Mouse (Mus musculus) intestine, embryonic 15.5 days (tissue): ENCODE results near the gene Alox5. TPM values are rescaled to one million over a fixed set of nuclear protein-coding genes. Genes with fewer than 3 reads are reported as not detected.

Experiments
- ATAC-seq: fragments of 200-750 bp; cut with Nextera tagmentation; 2 replicates; pipeline ENCODE4 v1.8.0; 2017; ENCODE audit warnings: moderate TSS enrichment, moderate library complexity
- H3K27ac ChIP-seq: fragments of 300-500 bp; sonication (generic); 2 replicates; pipeline ENCODE4 v1.5.1; 2015; ENCODE audit warnings: mild to moderate bottlenecking, inconsistent platforms
- H3K27me3 ChIP-seq: fragments of 300-500 bp; sonication (generic); replicated peaks from 2 replicates; pipeline ENCODE4 v1.6.1; 2015; ENCODE audit warnings: inconsistent platforms
- H3K36me3 ChIP-seq: fragments of 300-500 bp; sonication (generic); 2 replicates; pipeline ENCODE4 v1.6.1; 2015; ENCODE audit warnings: inconsistent platforms
- H3K4me1 ChIP-seq: fragments of 300-500 bp; sonication (generic); replicated peaks from 2 replicates; pipeline ENCODE4 v1.6.1; 2015; ENCODE audit warnings: inconsistent platforms
- H3K4me2 ChIP-seq: fragments of 300-500 bp; sonication (generic); replicated peaks from 2 replicates; pipeline ENCODE4 v1.6.1; 2015; ENCODE audit warnings: mild to moderate bottlenecking, inconsistent platforms
- H3K4me3 ChIP-seq: fragments of 300-500 bp; sonication (generic); replicated peaks from 2 replicates; pipeline ENCODE4 v1.5.1; 2015; ENCODE audit warnings: inconsistent platforms
- H3K9ac ChIP-seq: fragments of 300-500 bp; sonication (generic); 2 replicates; pipeline ENCODE4 v1.6.1; 2015; ENCODE audit warnings: inconsistent platforms
- H3K9me3 ChIP-seq: fragments of 300-500 bp; sonication (generic); 2 replicates; pipeline ENCODE4 v1.6.1; 2016; ENCODE audit warnings: inconsistent platforms
- WGBS: fragments of 180-500 bp; shearing (Covaris S2); methylation state at CpG from one replicate; pipeline ENCODE4 v1.1.7; 2015; 5-methylcytosine and 5-hydroxymethylcytosine counted together
- polyA plus RNA-seq: library from polyadenylated mRNA; unstranded; fragments of >200 nt; fragmentation: Nextera tagmentation; extraction: Ambion mirVana; gene quantifications from 2 replicates; pipeline ENCODE4 v1.2.1, GENCODE M21; 2015

Alox5 gene
- polyA plus RNA-seq, 1 experiment from 2014 or later: 1.4 TPM

DNA sequence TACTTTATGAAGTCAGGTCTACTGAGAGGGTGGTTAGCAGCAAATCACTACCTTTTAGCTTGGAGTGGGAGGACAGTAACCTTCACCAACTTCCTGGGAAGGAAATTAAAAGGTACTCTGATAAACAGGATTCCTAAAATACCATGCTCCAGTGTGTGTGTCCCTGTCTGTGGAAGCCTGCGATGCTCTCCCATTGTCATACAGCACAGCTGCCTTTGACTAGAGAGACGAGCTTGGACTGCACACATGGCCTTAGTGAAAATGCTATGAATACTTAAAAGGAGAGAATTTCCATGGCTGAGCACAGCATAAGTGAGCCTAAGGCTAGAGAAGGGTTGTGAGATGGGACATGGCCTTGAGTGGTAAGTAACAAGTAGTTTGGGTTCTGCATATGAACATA lies 62.8 kb downstream of the Alox5 start:
- WGBS: 79% methylated on average over 2 of the region's 2 CpGs
- H3K9me3 ChIP-seq: no peaks in the 10 kb centered on the region
- no peak overlapping the region for H3K4me3 ChIP-seq
- H3K27ac ChIP-seq: no peak overlapping the region
- no peaks in the 10 kb centered on the region for H3K36me3 ChIP-seq
- no peak for ATAC-seq
- H3K4me2 ChIP-seq: no peak overlapping the region
- no peaks in the 10 kb centered on the region for H3K4me1 ChIP-seq
- H3K9ac ChIP-seq: no peak overlapping the region
- H3K27me3 ChIP-seq: no peaks in the 10 kb centered on the region

DNA sequence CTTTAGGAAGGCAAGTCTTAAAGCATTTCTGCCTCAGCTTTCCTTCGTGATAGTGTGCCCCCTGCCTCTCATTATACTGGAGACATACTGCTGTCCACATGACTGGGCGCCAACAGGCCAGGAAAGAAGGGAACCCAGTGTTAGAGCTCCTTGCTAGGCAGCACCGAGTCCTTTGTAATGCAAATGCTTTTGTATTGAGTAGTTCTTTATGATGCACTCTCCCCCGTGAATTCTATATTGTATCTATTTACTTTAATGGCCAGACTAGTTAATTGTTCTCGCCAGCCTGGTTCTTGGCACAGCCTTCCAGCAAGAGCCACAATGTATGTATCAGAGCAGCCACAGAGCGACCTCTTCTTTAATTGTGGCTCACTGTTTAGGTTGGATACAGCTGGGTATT lies 63.4 kb downstream of the Alox5 start:
- WGBS: 67% methylated on average over 6 of the region's 6 CpGs
- Histone ChIP-seq H3K9me3 (no peaks in the 10 kb centered on the region), H3K36me3 (no peaks in the 10 kb centered on the region), H3K27ac (no peak overlapping the region), H3K4me2 (no peak overlapping the region), H3K9ac (no peak overlapping the region), H3K4me3 (no peak overlapping the region), H3K4me1 (no peaks in the 10 kb centered on the region), H3K27me3 (no peaks in the 10 kb centered on the region)
- no peak for ATAC-seq

DNA sequence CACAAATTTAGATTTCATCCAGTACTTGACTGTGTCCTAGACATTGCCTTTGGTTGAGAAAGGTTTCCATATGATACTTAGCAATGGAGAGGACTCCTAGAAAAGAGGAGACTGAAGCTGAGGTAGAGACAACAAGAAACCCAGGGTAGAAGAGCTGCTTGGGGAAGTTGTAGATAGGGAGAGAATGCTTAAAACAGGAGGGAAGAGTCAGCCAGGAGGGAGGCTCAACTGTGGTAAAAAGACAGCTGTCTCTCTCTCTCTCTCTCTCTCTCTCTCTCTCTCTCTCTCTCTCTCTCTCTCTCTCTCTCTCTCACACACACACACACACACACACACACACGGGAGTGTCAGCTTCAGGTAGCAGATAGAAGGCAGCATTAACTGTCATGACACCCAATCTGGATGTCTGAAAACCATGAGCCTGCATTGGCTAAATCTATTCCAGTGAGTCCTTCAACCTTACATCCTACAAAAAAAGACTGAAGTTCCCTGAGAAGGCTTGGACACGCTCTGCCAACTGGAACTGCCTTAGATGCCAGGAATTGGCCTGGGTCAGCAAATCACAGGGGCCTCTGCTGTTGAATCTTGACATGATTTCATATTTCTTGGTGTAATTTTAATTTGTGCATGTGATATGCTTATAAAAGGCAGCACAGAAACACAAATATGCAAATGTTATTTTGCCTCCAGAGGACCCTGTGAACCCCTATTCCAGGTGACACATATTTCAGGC lies 65.9 kb downstream of the Alox5 start:
- H3K27ac ChIP-seq: no peak overlapping the region

DNA sequence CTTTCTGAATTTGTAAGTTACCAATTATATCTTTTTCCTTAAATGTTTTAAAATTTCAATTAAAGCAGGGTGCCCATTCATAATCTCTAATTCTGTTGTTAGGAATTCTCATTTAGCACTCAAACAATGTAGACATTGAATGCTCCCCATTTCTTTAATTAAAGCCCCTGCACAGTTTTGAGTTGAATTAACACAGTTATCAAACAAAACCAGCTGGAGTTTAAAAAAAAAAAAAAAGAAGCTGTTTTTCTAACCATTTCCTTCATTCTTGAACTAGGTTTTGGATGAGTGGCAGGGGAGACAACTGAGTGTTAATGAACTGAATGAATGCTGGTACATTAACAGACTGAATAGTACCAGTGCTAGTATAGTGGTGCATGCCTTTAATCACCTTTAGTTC lies 71.5 kb downstream of the Alox5 start:
- H3K27me3 ChIP-seq: no peaks in the 10 kb centered on the region
- H3K9ac ChIP-seq: no peak overlapping the region
- H3K36me3 ChIP-seq: no peaks in the 10 kb centered on the region
- no peak overlapping the region for H3K4me2 ChIP-seq
- H3K4me1 ChIP-seq: peaks cover 8% of the 10 kb centered on the region; the same call in 1 of the 2 replicates
- no peak for ATAC-seq
- H3K4me3 ChIP-seq: no peak overlapping the region
- H3K27ac ChIP-seq: no peak overlapping the region
- no peaks in the 10 kb centered on the region for H3K9me3 ChIP-seq

More for the DNA sequence above, 65.9 kb downstream of the Alox5 start:
- Histone ChIP-seq H3K9me3 (no peaks in the 10 kb centered on the region), H3K9ac (no peak overlapping the region), H3K4me1 (no peaks in the 10 kb centered on the region), H3K4me2 (no peak overlapping the region), H3K27me3 (no peaks in the 10 kb centered on the region), H3K36me3 (no peaks in the 10 kb centered on the region), H3K4me3 (no peak overlapping the region)
- WGBS: 93% methylated on average over 2 of the region's 2 CpGs
- no peak for ATAC-seq

DNA sequence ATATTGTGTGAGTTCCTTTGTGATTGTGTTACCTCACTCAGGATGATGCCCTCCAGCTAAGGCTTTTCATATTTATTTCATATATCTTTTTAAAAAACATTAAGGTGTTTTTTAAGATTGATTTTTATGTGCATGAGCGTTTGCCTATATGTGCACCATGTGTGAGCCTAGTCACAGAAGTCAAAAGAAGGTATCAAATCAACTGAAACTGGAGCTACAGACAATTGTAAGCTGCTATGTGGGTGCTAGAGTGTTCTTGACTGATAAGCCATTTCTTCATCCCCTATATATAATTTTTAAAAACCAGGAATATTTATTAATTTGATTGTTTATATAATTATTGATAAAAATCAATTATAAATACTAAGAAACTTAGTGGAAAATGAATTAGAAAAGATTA lies 72.9 kb downstream of the Alox5 start:
- Histone ChIP-seq H3K4me2 (no peak overlapping the region), H3K27ac (no peak overlapping the region), H3K9ac (no peak overlapping the region), H3K36me3 (no peaks in the 10 kb centered on the region), H3K27me3 (no peaks in the 10 kb centered on the region), H3K9me3 (no peaks in the 10 kb centered on the region), H3K4me1 (peaks cover 8% of the 10 kb centered on the region; the same call in 1 of the 2 replicates), H3K4me3 (no peak overlapping the region)
- no peak for ATAC-seq
- WGBS: 96% methylated on average over 1 of the region's 1 CpGs

DNA sequence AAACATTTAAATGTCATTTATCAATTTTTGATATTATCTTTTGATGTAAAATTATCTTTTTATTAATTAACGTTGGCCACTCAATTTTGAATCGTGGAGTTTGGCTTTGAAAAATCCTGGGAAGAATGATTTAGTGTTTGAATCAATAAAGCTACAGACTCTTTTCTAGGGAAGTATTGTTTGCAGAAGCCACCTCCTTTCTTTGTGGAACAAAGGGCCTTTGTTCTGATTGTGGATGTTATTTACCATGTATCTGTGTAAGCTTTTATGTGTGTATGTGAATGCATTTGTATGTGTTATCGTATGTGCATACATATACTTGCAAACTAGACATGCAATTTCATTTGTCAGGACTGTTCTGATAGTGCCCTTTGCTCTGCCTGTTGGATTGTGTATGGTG lies 74.5 kb downstream of the Alox5 start:
- peaks cover 8% of the 10 kb centered on the region; the same call in 1 of the 2 replicates for H3K4me1 ChIP-seq
- WGBS: 55% methylated on average over 3 of the region's 3 CpGs

DNA sequence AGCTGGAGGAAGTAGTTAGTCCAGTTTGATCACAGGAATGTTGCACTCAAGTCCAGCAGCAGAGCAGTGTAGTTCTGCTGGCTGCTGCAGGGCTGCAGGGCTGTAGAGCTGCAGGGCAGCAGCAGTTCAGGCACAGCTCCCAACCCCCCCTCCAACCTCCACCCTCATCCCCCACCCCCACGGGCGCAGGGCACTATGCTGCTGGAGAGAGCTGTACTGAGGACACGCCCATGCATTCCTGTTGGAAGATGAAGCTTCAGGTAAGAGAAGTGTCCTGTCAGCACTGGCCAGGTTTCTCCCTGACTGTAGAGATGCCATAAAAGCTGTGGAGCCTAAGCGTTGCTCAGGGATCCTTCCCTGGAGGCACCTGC lies 74.9 kb downstream of the Alox5 start:
- WGBS: 31% methylated on average over 4 of the region's 4 CpGs
- Histone ChIP-seq H3K4me2 (peak overlapping the region; percentile 41; the same call in 1 of the 2 replicates), H3K4me3 (no peak overlapping the region)

More for the DNA sequence above, 74.5 kb downstream of the Alox5 start:
- ATAC-seq: no peak
- H3K27ac ChIP-seq: no peak overlapping the region
- H3K9ac ChIP-seq: no peak overlapping the region
- H3K27me3 ChIP-seq: no peaks in the 10 kb centered on the region
- H3K4me2 ChIP-seq: no peak overlapping the region
- H3K9me3 ChIP-seq: no peaks in the 10 kb centered on the region
- H3K4me3 ChIP-seq: no peak overlapping the region
- no peaks in the 10 kb centered on the region for H3K36me3 ChIP-seq

DNA sequence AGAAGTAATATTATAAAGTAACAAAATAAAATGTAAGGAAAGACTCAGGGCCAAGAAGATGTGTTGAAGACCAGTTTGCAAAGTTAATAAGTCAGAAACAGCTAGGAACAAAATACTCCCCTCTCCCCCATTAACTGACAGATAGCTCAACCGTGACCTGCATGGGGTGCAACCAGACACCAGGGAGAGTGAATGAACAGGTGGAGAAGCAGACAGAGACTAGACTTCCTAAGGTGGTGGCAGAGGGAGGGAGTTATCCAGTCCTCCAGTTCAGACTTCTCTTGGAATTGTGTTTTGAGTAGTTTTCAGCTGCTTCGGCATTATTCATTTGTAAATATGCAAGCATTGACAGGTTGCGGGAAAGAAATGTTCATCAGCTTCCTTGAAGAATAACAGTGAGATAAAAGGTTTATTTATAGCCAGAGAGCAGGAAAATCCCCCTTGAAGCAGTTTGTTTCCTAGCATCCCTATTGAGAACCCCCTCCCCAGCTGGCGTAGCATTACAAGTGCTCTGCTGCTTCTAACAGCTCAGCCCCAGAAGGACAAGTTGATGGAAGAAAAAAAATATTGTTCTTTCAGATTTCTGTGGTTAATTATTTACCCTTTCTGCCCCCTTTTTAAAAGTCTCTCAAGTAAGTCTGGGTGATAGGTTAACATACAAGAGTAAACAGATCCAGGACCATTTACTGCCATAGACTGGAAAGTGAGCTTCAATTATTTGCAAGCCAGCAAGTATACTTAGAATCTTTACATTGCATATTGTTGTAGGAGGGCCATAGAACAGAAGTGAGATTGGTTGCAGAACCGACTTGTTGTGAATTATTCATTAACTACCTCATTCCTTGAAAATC lies 75.6 kb downstream of the Alox5 start:
- Histone ChIP-seq H3K4me3 (no peak overlapping the region), H3K27me3 (no peaks in the 10 kb centered on the region), H3K36me3 (no peaks in the 10 kb centered on the region), H3K9me3 (no peaks in the 10 kb centered on the region), H3K9ac (no peak overlapping the region), H3K4me2 (peak overlapping the region; percentile 45), H3K4me1 (peaks cover 8% of the 10 kb centered on the region; the same call in 1 of the 2 replicates), H3K27ac (peak overlapping the region; percentile 67)
- ATAC-seq: no peak; the same call in 1 of the 2 replicates
- 18% methylated on average over 5 of the region's 5 CpGs for WGBS

More for the DNA sequence above, 74.9 kb downstream of the Alox5 start:
- Histone ChIP-seq H3K9ac (no peak overlapping the region), H3K27ac (peak overlapping the region; percentile 67), H3K36me3 (no peaks in the 10 kb centered on the region), H3K9me3 (no peaks in the 10 kb centered on the region), H3K4me1 (peaks cover 8% of the 10 kb centered on the region; the same call in 1 of the 2 replicates), H3K27me3 (no peaks in the 10 kb centered on the region)
- ATAC-seq: peak; percentile 94

DNA sequence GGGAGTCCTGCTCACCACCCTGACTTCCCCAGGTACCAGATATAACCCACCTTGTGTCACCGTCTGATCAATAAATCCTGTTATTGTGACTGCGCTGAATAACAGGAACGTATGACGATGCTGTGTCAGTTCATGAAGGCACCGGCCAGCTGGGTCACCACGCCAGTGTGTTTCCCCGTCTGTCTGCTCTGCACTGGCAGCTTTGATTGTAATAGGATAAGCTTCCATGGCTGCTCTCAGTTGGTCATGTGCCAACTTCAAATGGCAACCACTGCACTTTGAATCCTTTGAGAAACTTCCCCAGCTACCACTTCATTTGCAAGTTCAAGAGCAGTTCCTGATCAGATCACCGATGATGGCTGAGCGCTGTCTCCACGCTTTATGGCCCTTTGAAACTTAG lies 77.4 kb downstream of the Alox5 start:
- Histone ChIP-seq H3K27me3 (no peaks in the 10 kb centered on the region), H3K4me1 (peaks cover 8% of the 10 kb centered on the region; the same call in 1 of the 2 replicates), H3K9me3 (no peaks in the 10 kb centered on the region), H3K9ac (no peak overlapping the region), H3K27ac (no peak overlapping the region), H3K36me3 (no peaks in the 10 kb centered on the region), H3K4me3 (no peak overlapping the region), H3K4me2 (no peak overlapping the region)
- WGBS: 86% methylated on average over 10 of the region's 10 CpGs
- no peak for ATAC-seq

DNA sequence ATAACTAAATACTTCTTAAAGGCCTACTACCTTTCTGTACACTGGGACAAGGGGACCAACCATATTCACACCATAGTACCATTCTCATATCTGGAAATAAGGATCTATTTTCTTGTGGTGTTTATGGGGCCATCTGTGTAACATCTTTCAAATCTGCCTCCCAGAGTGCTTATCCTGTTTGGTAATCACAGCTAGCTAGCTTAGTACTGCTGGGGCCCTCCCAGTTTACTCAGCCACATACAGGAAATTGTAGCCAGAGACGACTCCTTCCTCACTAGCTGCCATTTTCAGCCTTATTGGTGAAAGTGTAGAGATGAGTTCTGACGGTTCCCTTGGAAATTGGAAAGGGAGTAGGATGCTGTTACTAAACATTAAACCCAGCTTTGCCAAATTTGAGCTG lies 79.4 kb downstream of the Alox5 start:
- 0 out of 2 replicates have a peak, but pooled peaks cover 3% of the 10 kb centered on the region for H3K36me3 ChIP-seq
- H3K9ac ChIP-seq: no peak overlapping the region
- H3K4me2 ChIP-seq: no peak overlapping the region
- H3K4me1 ChIP-seq: peaks cover 8% of the 10 kb centered on the region; the same call in 1 of the 2 replicates
- 45% methylated on average over 2 of the region's 2 CpGs for WGBS
- ATAC-seq: no peak
- H3K27ac ChIP-seq: no peak overlapping the region
- H3K27me3 ChIP-seq: no peaks in the 10 kb centered on the region
- H3K4me3 ChIP-seq: no peak overlapping the region
- H3K9me3 ChIP-seq: no peaks in the 10 kb centered on the region

DNA sequence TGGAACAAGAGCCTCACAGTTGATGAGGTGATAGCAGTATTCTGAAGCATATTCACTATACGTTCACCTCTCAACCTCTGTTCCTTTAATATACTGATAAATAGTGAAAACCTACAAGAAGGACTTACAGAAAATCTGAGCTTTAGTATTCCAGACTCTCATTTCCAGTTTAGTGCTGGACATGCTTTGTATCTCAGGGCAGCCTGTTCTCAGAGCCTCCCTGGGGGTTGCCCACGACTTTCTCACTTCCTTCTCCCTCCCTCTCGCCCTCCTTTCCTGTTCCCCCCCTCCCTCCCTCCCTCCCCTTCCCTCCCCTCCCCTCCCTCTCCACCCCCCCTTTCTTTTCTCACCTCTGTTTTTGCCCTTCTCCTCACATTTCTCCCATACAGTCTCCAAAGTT lies 80.8 kb downstream of the Alox5 start:
- Histone ChIP-seq H3K9ac (no peak overlapping the region), H3K27ac (no peak overlapping the region), H3K4me2 (no peak overlapping the region), H3K36me3 (0 out of 2 replicates have a peak, but pooled peaks cover 3% of the 10 kb centered on the region), H3K4me1 (peaks cover under 1% of the 10 kb centered on the region; the same call in 1 of the 2 replicates), H3K9me3 (no peaks in the 10 kb centered on the region), H3K27me3 (no peaks in the 10 kb centered on the region), H3K4me3 (no peak overlapping the region)
- ATAC-seq: no peak
- 59% methylated on average over 3 of the region's 3 CpGs for WGBS

DNA sequence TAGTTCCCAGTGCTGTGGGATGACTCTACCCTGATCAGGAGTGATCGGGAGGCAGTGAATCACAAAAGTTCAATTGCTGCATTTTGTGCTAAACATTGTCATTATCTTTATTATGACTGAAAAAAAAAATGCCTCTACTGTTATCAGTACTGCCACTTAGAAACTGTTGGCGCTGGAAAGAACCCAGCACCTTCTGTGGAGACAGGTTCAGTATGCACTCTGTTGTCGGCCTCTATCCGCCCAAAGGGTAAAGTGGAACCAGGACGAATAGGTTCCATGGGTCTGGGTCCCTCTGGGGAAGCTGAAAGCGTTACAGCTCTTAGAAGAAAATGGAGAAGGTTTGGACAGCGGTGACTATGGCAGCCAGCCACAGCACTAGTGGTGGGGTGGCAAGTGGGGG lies 82.1 kb downstream of the Alox5 start:
- Histone ChIP-seq H3K4me2 (no peak overlapping the region), H3K9me3 (no peaks in the 10 kb centered on the region), H3K36me3 (0 out of 2 replicates have a peak, but pooled peaks cover 3% of the 10 kb centered on the region), H3K4me1 (no peaks in the 10 kb centered on the region), H3K9ac (no peak overlapping the region), H3K27ac (no peak overlapping the region), H3K4me3 (no peak overlapping the region), H3K27me3 (no peaks in the 10 kb centered on the region)
- 92% methylated on average over 7 of the region's 7 CpGs for WGBS
- ATAC-seq: no peak
